Comparison of ENCODE assay signal across 22 mouse cellular contexts in genomic region chr19:32120798-32121197, GRCm38 (mm10). TPM values are rescaled to one million over a fixed set of nuclear protein-coding genes. Genes with fewer than 3 reads are reported as not detected.
DNase-seq lines count a peak whose midpoint lies in the region; ATAC-seq and TF ChIP-seq lines count a peak whose summit lies in the region.
"Had no signal": no experiment of that assay in that cellular context is flagged by ENCODE, and none has a peak within 500 bp of the region (broad histone marks: within the 10 kb centered on the region; RNA-seq: fewer than 3 reads in every experiment).

No protein-coding gene starts in this region.

- no peak for TF ChIP-seq POLR2A in MEL (IDR thresholded peaks at IDR 0.05; ENCODE audit: control insufficient read depth in 1 of 2, insufficient read depth in 1 of 2, low read depth in 1 of 2, low read length in 2 of 2, poor library complexity in 1 of 2)

- H3K4me2 ChIP-seq in kidney, embryonic 15.5 days = no peak overlapping the region
- no peak overlapping the region for H3K4me2 ChIP-seq in lung, postnatal 0 days (replicated peaks; ENCODE audit: low read depth, low read length)
- H3K4me2 ChIP-seq: embryonic facial prominence, embryonic 12.5 days; embryonic facial prominence, embryonic 15.5 days; forebrain, embryonic 15.5 days; heart, embryonic 11.5 days; hindbrain, embryonic 12.5 days; hindbrain, embryonic 15.5 days had no signal

- H3K9ac ChIP-seq in kidney, embryonic 15.5 days = no peak overlapping the region
- no peak overlapping the region for H3K9ac ChIP-seq in lung, postnatal 0 days (replicated peaks; ENCODE audit: low read depth)
- H3K9ac ChIP-seq in MEL (ENCODE audit: control insufficient read depth, low read depth, low read length, poor library complexity, severe bottlenecking) = no peak overlapping the region
- H3K9ac ChIP-seq: embryonic facial prominence, embryonic 12.5 days; embryonic facial prominence, embryonic 15.5 days; forebrain, embryonic 15.5 days; hindbrain, embryonic 12.5 days; hindbrain, embryonic 15.5 days had no signal

- peaks cover 32% of the 10 kb centered on the region for H3K36me3 ChIP-seq in kidney, embryonic 15.5 days
- peaks cover 20% of the 10 kb centered on the region; the same call in 1 of the 2 replicates for H3K36me3 ChIP-seq in lung, postnatal 0 days (ENCODE audit: insufficient read depth, low read length)
- H3K36me3 ChIP-seq in MEL (ENCODE audit: control insufficient read depth in 1 of 2, insufficient read depth in 2 of 2, low read length in 2 of 2) = peaks cover 0 to 16% of the 10 kb centered on the region in 2 experiments; a peak in 2 of 4 replicates
- H3K36me3 ChIP-seq: forebrain, embryonic 15.5 days; hindbrain, embryonic 12.5 days; hindbrain, embryonic 15.5 days had no signal

- peak; percentile 36; the same call in 1 of the 2 replicates for ATAC-seq in kidney, embryonic 15.5 days (replicated peaks; ENCODE audit: low FRiP score)
- ATAC-seq in lung, postnatal 0 days = no peak
- peak; percentile 37; the same call in 1 of the 2 replicates for ATAC-seq in megakaryocyte progenitor cell, adult 5-6 weeks (replicated peaks; ENCODE audit: poor library complexity)
- no peak for ATAC-seq in activated CD4-positive, CD25-positive, alpha-beta regulatory T cell, adult 4 months
- ATAC-seq: forebrain, embryonic 15.5 days; Patski had no signal

- H3K9me3 ChIP-seq in kidney, embryonic 15.5 days (replicated peaks) = no peaks in the 10 kb centered on the region
- H3K9me3 ChIP-seq in lung, postnatal 0 days (ENCODE audit: low read length) = no peaks in the 10 kb centered on the region
- H3K9me3 ChIP-seq in MEL (replicated peaks; ENCODE audit: insufficient read depth, low read length) = no peaks in the 10 kb centered on the region
- H3K9me3 ChIP-seq: embryonic facial prominence, embryonic 12.5 days; embryonic facial prominence, embryonic 15.5 days; forebrain, embryonic 15.5 days; hindbrain, embryonic 12.5 days; hindbrain, embryonic 15.5 days had no signal

- H3K27ac ChIP-seq in kidney, embryonic 15.5 days = peak overlapping the region; percentile 45; the same call in 1 of the 2 replicates
- H3K27ac ChIP-seq in lung, postnatal 0 days (ENCODE audit: low read length) = peak overlapping the region; percentile 14; the same call in 1 of the 2 replicates
- no peak overlapping the region for H3K27ac ChIP-seq in MEL (ENCODE audit: control insufficient read depth, low read depth, low read length)
- H3K27ac ChIP-seq: embryonic facial prominence, embryonic 12.5 days; embryonic facial prominence, embryonic 15.5 days; forebrain, embryonic 15.5 days; hindbrain, embryonic 12.5 days; hindbrain, embryonic 15.5 days had no signal

- H3K27me3 ChIP-seq in kidney, embryonic 15.5 days = no peaks in the 10 kb centered on the region
- H3K27me3 ChIP-seq in lung, postnatal 0 days (replicated peaks; ENCODE audit: insufficient read depth, low read length) = no peaks in the 10 kb centered on the region
- H3K27me3 ChIP-seq in MEL (ENCODE audit: control insufficient read depth in 1 of 2, insufficient read depth in 2 of 2, low read length in 2 of 2) = no peaks in the 10 kb centered on the region
- H3K27me3 ChIP-seq: embryonic facial prominence, embryonic 12.5 days; embryonic facial prominence, embryonic 15.5 days; forebrain, embryonic 15.5 days; hindbrain, embryonic 12.5 days; hindbrain, embryonic 15.5 days; Patski had no signal

- no peak overlapping the region for H3K4me3 ChIP-seq in kidney, embryonic 15.5 days (replicated peaks)
- no peak overlapping the region for H3K4me3 ChIP-seq in lung, postnatal 0 days (ENCODE audit: low read depth, low read length)
- no peak overlapping the region for H3K4me3 ChIP-seq in MEL (ENCODE audit: control insufficient read depth in 1 of 2, insufficient read depth in 1 of 2, low read depth in 2 of 2, low read length in 2 of 2)
- H3K4me3 ChIP-seq: embryonic facial prominence, embryonic 12.5 days; embryonic facial prominence, embryonic 15.5 days; forebrain, embryonic 15.5 days; hindbrain, embryonic 12.5 days; hindbrain, embryonic 15.5 days had no signal

- TF ChIP-seq EP300 in lung, postnatal 0 days (IDR thresholded peaks at IDR 0.05) = no peak
- TF ChIP-seq EP300 in MEL (IDR thresholded peaks at IDR 0.05; ENCODE audit: low read depth in 1 of 2, low read length in 2 of 2) = peak; percentile 16 to 54; a peak in 2 of 4 replicates

- no peak for DNase-seq in kidney, adult 11 months
- DNase-seq in lung, postnatal 0 days (ENCODE audit: low spot score) = no peak
- DNase-seq in lung, postnatal 14 days = no peak
- peak; percentile 69 for DNase-seq in MEL (ENCODE audit: low read depth, low spot score)
- no peak for DNase-seq in embryo, embryonic 11 days
- DNase-seq: adrenal gland, adult 2 months; adrenal gland, postnatal 14 days; cerebellum, adult 11 months; cerebellum, adult 8-10 months; cerebellum, postnatal 10 days; cerebellum, postnatal 36 days; gastrocnemius, postnatal 25 days had no signal

- no peak for TF ChIP-seq CTCF in lung, postnatal 0 days (IDR thresholded peaks at IDR 0.05)
- TF ChIP-seq CTCF in MEL (IDR thresholded peaks at IDR 0.05 in 2 of 3, conservative IDR thresholded peaks at IDR 0.05 in 1 of 3; ENCODE audit: control insufficient read depth in 1 of 3, insufficient read depth in 1 of 3, low read depth in 2 of 3, low read length in 3 of 3, poor library complexity in 1 of 3, severe bottlenecking in 1 of 3) = no peak

- H3K4me1 ChIP-seq in kidney, embryonic 15.5 days = peaks cover 7% of the 10 kb centered on the region; the same call in 1 of the 2 replicates
- no peaks in the 10 kb centered on the region for H3K4me1 ChIP-seq in lung, postnatal 0 days (ENCODE audit: insufficient read depth, low read depth, low read length)
- peaks cover 9% of the 10 kb centered on the region in 2 experiments; a peak in 3 of 4 replicates for H3K4me1 ChIP-seq in MEL (ENCODE audit: control insufficient read depth in 1 of 2, insufficient read depth in 2 of 2, low read length in 2 of 2)
- H3K4me1 ChIP-seq: embryonic facial prominence, embryonic 12.5 days; embryonic facial prominence, embryonic 15.5 days; forebrain, embryonic 15.5 days; hindbrain, embryonic 12.5 days; hindbrain, embryonic 15.5 days had no signal

- TF ChIP-seq RAD21 in MEL (IDR thresholded peaks at IDR 0.05; ENCODE audit: low read depth, low read length) = no peak

- 39% methylated on average over 1 of the region's 1 CpGs for WGBS in kidney, embryonic 15.5 days
- 96% methylated on average over 1 of the region's 1 CpGs for WGBS in lung, postnatal 0 days

- H3K79me2 ChIP-seq in MEL (ENCODE audit: control insufficient read depth, insufficient read depth, low read length, poor library complexity) = no peaks in the 10 kb centered on the region

TF ChIP-seq in MEL, 35 proteins besides CTCF, POLR2A, EP300 and RAD21:
- no peak for TF ChIP-seq HCFC1 (IDR thresholded peaks at IDR 0.05; ENCODE audit: low read depth, low read length)
- TF ChIP-seq GATA1 (IDR thresholded peaks at IDR 0.05; ENCODE audit: low read depth, low read length) = peak; percentile 60; the same call in 1 of the 2 replicates
TF ChIP-seq in MEL: peak in this region for 1.

RNA-seq across cellular contexts. Expression of gene Asah2, which starts 12.8 kb away (rescaled TPM):
- polyA plus RNA-seq in kidney, embryonic 15.5 days (2015; fragmentation: Nextera tagmentation; extraction: Ambion mirVana) = 1.7 and 1.9 TPM in 2 replicates
- 2.1 and 2.5 TPM in 2 replicates for polyA plus RNA-seq in lung, postnatal 0 days (2015; fragmentation: Nextera tagmentation; extraction: Ambion mirVana)
- 0.58 and 0.62 TPM in 2 replicates for total RNA-seq in MEL (2012; rRNA removed)
- 1 to 10 TPM in 1 of 2 experiments, not detected in 1; 1.3 TPM for polyA plus RNA-seq in MEL (2012; ENCODE audit: insufficient read depth in 1 of 2, insufficient read length in 2 of 2, low read depth in 1 of 2, low replicate concordance in 2 of 2, missing spikeins in 1 of 2)
- total RNA-seq in megakaryocyte progenitor cell, adult 5-6 weeks (2015) = 5.2 and 7.4 TPM in 2 replicates
- 8.4 and 8.5 TPM in 2 replicates for total RNA-seq in megakaryocyte progenitor cell, adult 5-6 weeks (2017)
- 1 to 10 TPM; 1.2 to 1.8 TPM for polyA plus RNA-seq in activated CD4-positive, CD25-positive, alpha-beta regulatory T cell, adult 4 months (2017; shearing (Covaris generic))

Comparison
In these comparisons a context has a peak if more than half of its experiments do, and no peak if none do; other contexts are left out.
1. ATAC-seq: peak in kidney, embryonic 15.5 days (single experiment) and megakaryocyte progenitor cell, adult 5-6 weeks (single experiment); none in lung, postnatal 0 days (single experiment) and activated CD4-positive, CD25-positive, alpha-beta regulatory T cell, adult 4 months (single experiment).